Mouse (Mus musculus): ENCODE results near the gene Chd4. TPM values are rescaled to one million over a fixed set of nuclear protein-coding genes. Genes with fewer than 3 reads are reported as not detected.

The Chd4 gene
- polyA plus RNA-seq, 1 experiment = 129 TPM

GRCm38 (mm10) chr6:125088561-125089321 lies 7.0 kb upstream of the Chd4 start:
- WGBS = 2% methylated on average over 20 of the region's 20 CpGs
- Histone ChIP-seq H3K4me1 (ENCODE audit: control insufficient read depth, insufficient read depth, low read length) (peaks cover 7% of the 10 kb centered on the region), H3K4me3 (replicated peaks; ENCODE audit: extremely low read depth, low read depth, low read length) (peak overlapping the region; percentile 22)
- peak; percentile 72 for DNase-seq
- TF ChIP-seq POLR2A (IDR thresholded peaks at IDR 0.05; ENCODE audit: borderline replicate concordance, extremely low read depth, low read depth, low read length) (peak; percentile 75; the same call in 1 of the 2 replicates), CTCF (IDR thresholded peaks at IDR 0.05; ENCODE audit: insufficient read depth, low read length) (no peak)

- peak; percentile 67 for DNase-seq
- H3K4me3 ChIP-seq (replicated peaks; ENCODE audit: extremely low read depth, low read depth, low read length) = peak overlapping the region; percentile 59
- WGBS = 2% methylated on average over 14 of the region's 15 CpGs
Observed at GRCm38 (mm10) chr6:125089521-125090321, 6.1 kb upstream of the Chd4 start.

GRCm38 (mm10) chr6:125090341-125091085 lies 5.3 kb upstream of the Chd4 start:
- H3K4me3 ChIP-seq (replicated peaks; ENCODE audit: extremely low read depth, low read depth, low read length) = no peak overlapping the region
- TF ChIP-seq CTCF (IDR thresholded peaks at IDR 0.05; ENCODE audit: insufficient read depth, low read length) (no peak), POLR2A (IDR thresholded peaks at IDR 0.05; ENCODE audit: borderline replicate concordance, extremely low read depth, low read depth, low read length) (no peak)
- WGBS = 50% methylated on average over 10 of the region's 10 CpGs

More at GRCm38 (mm10) chr6:125089521-125090321, 6.1 kb upstream of the Chd4 start:
- TF ChIP-seq POLR2A (IDR thresholded peaks at IDR 0.05; ENCODE audit: borderline replicate concordance, extremely low read depth, low read depth, low read length) (peak; percentile 48; the same call in 1 of the 2 replicates), CTCF (IDR thresholded peaks at IDR 0.05; ENCODE audit: insufficient read depth, low read length) (no peak)
- H3K4me1 ChIP-seq (ENCODE audit: control insufficient read depth, insufficient read depth, low read length) = peaks cover 7% of the 10 kb centered on the region

GRCm38 (mm10) chr6:125092372-125092771 lies 3.4 kb upstream of the Chd4 start:
- H3K4me3 ChIP-seq (replicated peaks; ENCODE audit: extremely low read depth, low read depth, low read length) = no peak overlapping the region
- WGBS = 41% methylated on average over 5 of the region's 5 CpGs
- TF ChIP-seq CTCF (IDR thresholded peaks at IDR 0.05; ENCODE audit: insufficient read depth, low read length) = no peak
- TF ChIP-seq POLR2A (IDR thresholded peaks at IDR 0.05; ENCODE audit: borderline replicate concordance, extremely low read depth, low read depth, low read length) = no peak
- no peak for DNase-seq
- H3K4me1 ChIP-seq (ENCODE audit: control insufficient read depth, insufficient read depth, low read length) = peaks cover 7% of the 10 kb centered on the region

More at GRCm38 (mm10) chr6:125090341-125091085, 5.3 kb upstream of the Chd4 start:
- DNase-seq = no peak
- peaks cover 7% of the 10 kb centered on the region for H3K4me1 ChIP-seq (ENCODE audit: control insufficient read depth, insufficient read depth, low read length)

GRCm38 (mm10) chr6:125094843-125095242 lies 938 bp upstream of the Chd4 start:
- DNase-seq = no peak
- 37% methylated on average over 3 of the region's 3 CpGs for WGBS
- Histone ChIP-seq H3K4me1 (ENCODE audit: control insufficient read depth, insufficient read depth, low read length) (peaks cover 27% of the 10 kb centered on the region), H3K4me3 (replicated peaks; ENCODE audit: extremely low read depth, low read depth, low read length) (no peak overlapping the region)
- TF ChIP-seq POLR2A (IDR thresholded peaks at IDR 0.05; ENCODE audit: borderline replicate concordance, extremely low read depth, low read depth, low read length) = no peak
- TF ChIP-seq CTCF (IDR thresholded peaks at IDR 0.05; ENCODE audit: insufficient read depth, low read length) = no peak

- peak overlapping the region; percentile 90 for H3K4me3 ChIP-seq (replicated peaks; ENCODE audit: extremely low read depth, low read depth, low read length)
- 0% methylated on average over 16 of the region's 32 CpGs for WGBS
- H3K4me1 ChIP-seq (ENCODE audit: control insufficient read depth, insufficient read depth, low read length) = peaks cover 28% of the 10 kb centered on the region
- no peak for DNase-seq
- no peak for TF ChIP-seq POLR2A (IDR thresholded peaks at IDR 0.05; ENCODE audit: borderline replicate concordance, extremely low read depth, low read depth, low read length)
- TF ChIP-seq CTCF (IDR thresholded peaks at IDR 0.05; ENCODE audit: insufficient read depth, low read length) = no peak
Observed at GRCm38 (mm10) chr6:125096279-125096596, 457 bp downstream of the Chd4 start.

- peak overlapping the region; percentile 90 for H3K4me3 ChIP-seq (replicated peaks; ENCODE audit: extremely low read depth, low read depth, low read length)
- DNase-seq = peak; percentile 54
- H3K4me1 ChIP-seq (ENCODE audit: control insufficient read depth, insufficient read depth, low read length) = peaks cover 28% of the 10 kb centered on the region
- WGBS = 1% methylated on average over 40 of the region's 44 CpGs
- TF ChIP-seq POLR2A (IDR thresholded peaks at IDR 0.05; ENCODE audit: borderline replicate concordance, extremely low read depth, low read depth, low read length) (no peak), CTCF (IDR thresholded peaks at IDR 0.05; ENCODE audit: insufficient read depth, low read length) (no peak)
Observed at GRCm38 (mm10) chr6:125096597-125097345, 990 bp downstream of the Chd4 start.

GRCm38 (mm10) chr6:125097346-125097689 lies 1.5 kb downstream of the Chd4 start:
- 1% methylated on average over 12 of the region's 12 CpGs for WGBS
- Histone ChIP-seq H3K4me3 (replicated peaks; ENCODE audit: extremely low read depth, low read depth, low read length) (peak overlapping the region; percentile 90), H3K4me1 (ENCODE audit: control insufficient read depth, insufficient read depth, low read length) (peaks cover 28% of the 10 kb centered on the region)
- TF ChIP-seq CTCF (IDR thresholded peaks at IDR 0.05; ENCODE audit: insufficient read depth, low read length) = no peak
- TF ChIP-seq POLR2A (IDR thresholded peaks at IDR 0.05; ENCODE audit: borderline replicate concordance, extremely low read depth, low read depth, low read length) = no peak
- DNase-seq = no peak
